Mouse (Mus musculus) midbrain, embryonic 13.5 days (tissue): ENCODE results near the gene Tbx3. TPM values are rescaled to one million over a fixed set of nuclear protein-coding genes. Genes with fewer than 3 reads are reported as not detected.

Source experiments
- ATAC-seq: fragments of 200-750 bp; cut with Nextera tagmentation; 2 replicates; pipeline ENCODE4 v1.8.0; 2017; ENCODE audit warnings: mild to moderate bottlenecking, moderate TSS enrichment, moderate library complexity
- H3K27ac ChIP-seq: fragments of 300-500 bp; sonication (generic); 2 replicates; pipeline ENCODE4 v1.5.1; 2015; ENCODE audit warnings: inconsistent platforms, mild to moderate bottlenecking, moderate library complexity
- H3K27me3 ChIP-seq: fragments of 300-500 bp; sonication (generic); 2 replicates; pipeline ENCODE4 v1.6.1; 2015; ENCODE audit warnings: mild to moderate bottlenecking, inconsistent platforms
- H3K36me3 ChIP-seq: fragments of 300-500 bp; sonication (generic); 2 replicates; pipeline ENCODE4 v1.6.1; 2015; ENCODE audit warnings: mild to moderate bottlenecking, inconsistent platforms
- H3K4me1 ChIP-seq: fragments of 300-500 bp; sonication (generic); replicated peaks from 2 replicates; pipeline ENCODE4 v1.6.1; 2015; ENCODE audit warnings: inconsistent platforms
- H3K4me2 ChIP-seq: fragments of 300-500 bp; sonication (generic); replicated peaks from 2 replicates; pipeline ENCODE4 v1.6.1; 2015; ENCODE audit warnings: moderate library complexity, mild to moderate bottlenecking, inconsistent platforms
- H3K4me3 ChIP-seq: fragments of 300-500 bp; sonication (generic); replicated peaks from 2 replicates; pipeline ENCODE4 v1.5.1; 2015; ENCODE audit warnings: mild to moderate bottlenecking, inconsistent platforms
- H3K9ac ChIP-seq: fragments of 300-500 bp; sonication (generic); replicated peaks from 2 replicates; pipeline ENCODE4 v1.6.1; 2015; ENCODE audit warnings: mild to moderate bottlenecking, inconsistent platforms
- H3K9me3 ChIP-seq: fragments of 300-500 bp; sonication (generic); 2 replicates; pipeline ENCODE4 v1.6.1; 2016; ENCODE audit warnings: mild to moderate bottlenecking, inconsistent platforms
- WGBS: fragments of 180-500 bp; shearing (Covaris S2); methylation state at CpG from one replicate; pipeline ENCODE4 v1.1.7; 2015; 5-methylcytosine and 5-hydroxymethylcytosine counted together
- polyA plus RNA-seq: library from polyadenylated mRNA; unstranded; fragments of >200 nt; fragmentation: Nextera tagmentation; extraction: Ambion mirVana; gene quantifications from 2 replicates; pipeline ENCODE4 v1.2.1, GENCODE M21; 2015

Gene Tbx3
- 1.6 and 2.3 TPM in 2 replicates for polyA plus RNA-seq

- peaks cover 18% of the 10 kb centered on the region for H3K4me1 ChIP-seq
- H3K4me2 ChIP-seq, result peak within 1 kb of the TSS; percentile 59
- H3K4me3 ChIP-seq, result peak within 1 kb of the TSS; percentile 33
- H3K27me3 ChIP-seq, result peaks cover 97% of the 10 kb centered on the region
- no peaks in the 10 kb centered on the region for H3K9me3 ChIP-seq
- WGBS, result 0% methylated on average over 36 of the region's 43 CpGs
- H3K27ac ChIP-seq, result no peak within 1 kb of the TSS; the same call in 1 of the 2 replicates
- ATAC-seq, result peak; percentile 97
- no peaks in the 10 kb centered on the region for H3K36me3 ChIP-seq
- peak within 1 kb of the TSS; percentile 54 for H3K9ac ChIP-seq
These were observed at the start of gene Tbx3 for GRCm38 (mm10) chr5:119670566-119671108. Gene Tbx3 (plus strand): TSS chr5:119670669.

GRCm38 (mm10) chr5:119622076-119622475 is 48.4 kb upstream of the Tbx3 start:
- 100% methylated on average over 1 of the region's 1 CpGs for WGBS
- peaks cover 51% of the 10 kb centered on the region for H3K27me3 ChIP-seq

GRCm38 (mm10) chr5:119624554-119624953 is 45.9 kb upstream of the Tbx3 start:
- no peak for ATAC-seq
- Histone ChIP-seq H3K9me3 (no peaks in the 10 kb centered on the region), H3K9ac (no peak overlapping the region), H3K4me1 (peaks cover 17% of the 10 kb centered on the region), H3K4me3 (no peak overlapping the region), H3K4me2 (no peak overlapping the region), H3K27me3 (peaks cover 65% of the 10 kb centered on the region), H3K36me3 (no peaks in the 10 kb centered on the region), H3K27ac (no peak overlapping the region)
- WGBS, result 65% methylated on average over 1 of the region's 1 CpGs

More at GRCm38 (mm10) chr5:119622076-119622475, 48.4 kb upstream of the Tbx3 start:
- no peak for ATAC-seq
- no peak overlapping the region for H3K4me2 ChIP-seq
- peaks cover 15% of the 10 kb centered on the region for H3K4me1 ChIP-seq
- H3K9me3 ChIP-seq, result no peaks in the 10 kb centered on the region
- H3K27ac ChIP-seq, result no peak overlapping the region
- no peak overlapping the region for H3K9ac ChIP-seq
- no peak overlapping the region for H3K4me3 ChIP-seq
- H3K36me3 ChIP-seq, result no peaks in the 10 kb centered on the region

GRCm38 (mm10) chr5:119625603-119626002 is 44.9 kb upstream of the Tbx3 start:
- H3K4me3 ChIP-seq, result no peak overlapping the region
- H3K36me3 ChIP-seq, result no peaks in the 10 kb centered on the region
- peaks cover 17% of the 10 kb centered on the region for H3K4me1 ChIP-seq
- no peaks in the 10 kb centered on the region for H3K9me3 ChIP-seq
- no peak overlapping the region for H3K4me2 ChIP-seq
- no peak overlapping the region for H3K27ac ChIP-seq
- WGBS, result 2% methylated on average over 13 of the region's 13 CpGs
- no peak overlapping the region for H3K9ac ChIP-seq
- no peak for ATAC-seq
- H3K27me3 ChIP-seq, result peaks cover 67% of the 10 kb centered on the region

GRCm38 (mm10) chr5:119626154-119626553 is 44.3 kb upstream of the Tbx3 start:
- no peaks in the 10 kb centered on the region for H3K36me3 ChIP-seq
- H3K4me2 ChIP-seq, result no peak overlapping the region
- H3K4me1 ChIP-seq, result peaks cover 17% of the 10 kb centered on the region
- H3K27me3 ChIP-seq, result peaks cover 68% of the 10 kb centered on the region
- no peak overlapping the region for H3K9ac ChIP-seq
- WGBS, result 6% methylated on average over 9 of the region's 9 CpGs
- no peak for ATAC-seq
- no peak overlapping the region for H3K27ac ChIP-seq
- H3K4me3 ChIP-seq, result no peak overlapping the region
- H3K9me3 ChIP-seq, result no peaks in the 10 kb centered on the region

GRCm38 (mm10) chr5:119626662-119627061 is 43.8 kb upstream of the Tbx3 start:
- peaks cover 17% of the 10 kb centered on the region for H3K4me1 ChIP-seq
- peak overlapping the region; percentile 44 for H3K4me2 ChIP-seq
- H3K27me3 ChIP-seq, result peaks cover 68% of the 10 kb centered on the region
- H3K9ac ChIP-seq, result 0 out of 2 replicates have a peak overlapping the region, but pooled peaks have one; percentile 12
- H3K4me3 ChIP-seq, result peak overlapping the region; percentile 14; the same call in 1 of the 2 replicates
- no peak for ATAC-seq
- H3K9me3 ChIP-seq, result no peaks in the 10 kb centered on the region
- WGBS, result 1% methylated on average over 22 of the region's 22 CpGs
- H3K27ac ChIP-seq, result no peak overlapping the region
- H3K36me3 ChIP-seq, result no peaks in the 10 kb centered on the region

- H3K9ac ChIP-seq, result no peak overlapping the region
- H3K9me3 ChIP-seq, result no peaks in the 10 kb centered on the region
- 87% methylated on average over 3 of the region's 3 CpGs for WGBS
- no peak overlapping the region for H3K27ac ChIP-seq
- H3K36me3 ChIP-seq, result no peaks in the 10 kb centered on the region
- no peak overlapping the region for H3K4me3 ChIP-seq
- H3K4me2 ChIP-seq, result no peak overlapping the region
- peaks cover 17% of the 10 kb centered on the region for H3K4me1 ChIP-seq
- H3K27me3 ChIP-seq, result peaks cover 64% of the 10 kb centered on the region
- no peak for ATAC-seq
These were observed 42.4 kb upstream of the Tbx3 start for GRCm38 (mm10) chr5:119628100-119628499.

- no peaks in the 10 kb centered on the region for H3K9me3 ChIP-seq
- no peak overlapping the region for H3K27ac ChIP-seq
- no peak for ATAC-seq
- peaks cover 64% of the 10 kb centered on the region for H3K27me3 ChIP-seq
- no peak overlapping the region for H3K4me2 ChIP-seq
- no peaks in the 10 kb centered on the region for H3K36me3 ChIP-seq
- WGBS, result 22% methylated on average over 10 of the region's 12 CpGs
- H3K4me1 ChIP-seq, result peaks cover 17% of the 10 kb centered on the region
- no peak overlapping the region for H3K4me3 ChIP-seq
- no peak overlapping the region for H3K9ac ChIP-seq
These were observed 41.6 kb upstream of the Tbx3 start for GRCm38 (mm10) chr5:119628746-119629327.

- Histone ChIP-seq H3K27ac (no peak overlapping the region), H3K4me1 (no peaks in the 10 kb centered on the region), H3K9ac (no peak overlapping the region), H3K4me2 (no peak overlapping the region), H3K27me3 (peaks cover 17% of the 10 kb centered on the region; the same call in 1 of the 2 replicates), H3K9me3 (no peaks in the 10 kb centered on the region), H3K36me3 (no peaks in the 10 kb centered on the region), H3K4me3 (no peak overlapping the region)
- WGBS, result 96% methylated on average over 4 of the region's 4 CpGs
- no peak for ATAC-seq
These were observed 36.9 kb upstream of the Tbx3 start for GRCm38 (mm10) chr5:119633581-119633980.

GRCm38 (mm10) chr5:119634861-119635260 is 35.6 kb upstream of the Tbx3 start:
- ATAC-seq, result no peak
- WGBS, result 71% methylated on average over 2 of the region's 2 CpGs
- no peaks in the 10 kb centered on the region for H3K36me3 ChIP-seq

GRCm38 (mm10) chr5:119638300-119638699 is 32.2 kb upstream of the Tbx3 start:
- Histone ChIP-seq H3K9ac (no peak overlapping the region), H3K27ac (no peak overlapping the region), H3K4me1 (no peaks in the 10 kb centered on the region), H3K4me3 (no peak overlapping the region), H3K4me2 (no peak overlapping the region), H3K36me3 (no peaks in the 10 kb centered on the region), H3K9me3 (no peaks in the 10 kb centered on the region), H3K27me3 (peaks cover 11% of the 10 kb centered on the region)
- 84% methylated on average over 12 of the region's 12 CpGs for WGBS
- no peak for ATAC-seq

More at GRCm38 (mm10) chr5:119634861-119635260, 35.6 kb upstream of the Tbx3 start:
- Histone ChIP-seq H3K4me1 (no peaks in the 10 kb centered on the region), H3K4me3 (no peak overlapping the region), H3K9me3 (no peaks in the 10 kb centered on the region), H3K9ac (no peak overlapping the region), H3K27me3 (0 out of 2 replicates have a peak, but pooled peaks cover 6% of the 10 kb centered on the region), H3K4me2 (no peak overlapping the region), H3K27ac (no peak overlapping the region)

GRCm38 (mm10) chr5:119641094-119641493 is 29.4 kb upstream of the Tbx3 start:
- no peaks in the 10 kb centered on the region for H3K9me3 ChIP-seq
- H3K9ac ChIP-seq, result no peak overlapping the region
- H3K4me3 ChIP-seq, result no peak overlapping the region
- H3K27me3 ChIP-seq, result peaks cover 21% of the 10 kb centered on the region
- H3K4me2 ChIP-seq, result no peak overlapping the region
- H3K36me3 ChIP-seq, result no peaks in the 10 kb centered on the region
- no peak overlapping the region for H3K27ac ChIP-seq
- no peak for ATAC-seq
- no peaks in the 10 kb centered on the region for H3K4me1 ChIP-seq
- 72% methylated on average over 9 of the region's 9 CpGs for WGBS
